Mouse (Mus musculus) adrenal gland, postnatal 0 days (tissue): ENCODE data around the gene Gm6793. TPM values are rescaled to one million over a fixed set of nuclear protein-coding genes. Genes with fewer than 3 reads are reported as not detected.

ENCODE experiments used
- polyA plus RNA-seq: library from polyadenylated mRNA; unstranded; fragments of >200 nt; fragmentation: Nextera tagmentation; extraction: Ambion mirVana; gene quantifications from 2 replicates; pipeline ENCODE4 v1.2.1, GENCODE M21; 2015

Gene Gm6793
- polyA plus RNA-seq: 0.17 and 0.22 TPM in 2 replicates

DNA sequence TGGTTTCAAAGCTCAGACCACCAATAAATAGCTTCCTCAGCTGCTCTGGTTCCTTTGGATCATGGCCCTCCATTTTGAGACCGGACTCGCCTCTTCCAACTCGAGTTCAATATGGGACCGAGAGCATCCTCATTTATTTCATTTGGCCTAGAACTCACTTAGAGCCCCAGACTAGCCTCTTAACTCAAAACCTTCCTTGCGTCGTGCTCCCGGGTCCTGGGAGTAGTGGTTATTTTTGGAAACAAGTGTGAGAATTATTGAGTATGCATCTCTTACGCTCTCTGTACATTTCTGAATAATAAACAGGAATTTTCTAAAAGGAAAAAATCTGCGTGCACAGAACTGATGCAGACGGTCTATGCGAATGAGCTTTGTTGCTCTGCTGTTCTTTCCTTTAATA is at the start of gene Gm6793:
TSS of gene Gm6793 (minus strand) at position 101 of the 400 bp plus-strand sequence.

DNA sequence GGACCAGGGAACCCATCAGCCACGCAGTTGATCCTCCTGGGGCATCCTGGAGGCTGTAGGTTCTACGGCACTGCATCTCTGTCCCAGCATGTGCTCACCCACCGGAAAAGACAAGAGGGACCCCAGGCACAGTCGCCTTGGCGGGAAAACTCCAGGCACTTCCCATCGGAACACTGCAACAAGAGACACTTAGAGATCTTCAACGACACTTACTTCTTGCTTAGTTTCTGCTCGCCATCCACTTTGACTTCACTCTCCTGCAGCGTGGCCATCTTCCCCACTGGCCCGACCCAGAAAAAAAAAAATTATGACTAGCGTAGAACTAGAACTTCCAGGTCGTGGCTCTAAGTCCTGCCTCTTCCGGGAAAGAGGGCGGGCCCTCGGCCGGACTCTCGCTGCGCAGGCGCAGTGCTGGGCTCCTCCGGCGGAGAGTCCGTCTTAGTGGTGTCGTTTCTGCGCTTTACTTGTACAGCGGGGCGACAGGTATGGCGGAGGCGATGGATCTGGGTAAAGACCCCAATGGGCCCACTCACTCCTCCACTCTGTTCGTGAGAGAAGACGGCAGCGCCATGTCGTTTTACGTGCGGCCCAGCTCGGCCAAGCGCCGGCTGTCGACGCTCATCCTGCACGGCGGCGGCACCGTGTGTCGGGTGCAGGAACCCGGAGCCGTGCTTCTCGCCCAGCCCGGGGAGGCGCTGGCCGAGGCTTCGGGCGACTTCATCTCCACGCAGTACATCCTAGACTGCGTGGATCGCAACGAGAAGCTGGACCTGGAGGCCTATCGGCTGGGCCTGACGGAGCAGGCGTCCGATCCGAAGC is 3.6 kb downstream of the Gm6793 start, which contains the start of the genes Kars and Terf2ip:
TSS of gene Kars (minus strand) at position 327 of the 819 bp plus-strand sequence.
TSS of gene Terf2ip (plus strand) at position 402 of the 819 bp plus-strand sequence.

DNA sequence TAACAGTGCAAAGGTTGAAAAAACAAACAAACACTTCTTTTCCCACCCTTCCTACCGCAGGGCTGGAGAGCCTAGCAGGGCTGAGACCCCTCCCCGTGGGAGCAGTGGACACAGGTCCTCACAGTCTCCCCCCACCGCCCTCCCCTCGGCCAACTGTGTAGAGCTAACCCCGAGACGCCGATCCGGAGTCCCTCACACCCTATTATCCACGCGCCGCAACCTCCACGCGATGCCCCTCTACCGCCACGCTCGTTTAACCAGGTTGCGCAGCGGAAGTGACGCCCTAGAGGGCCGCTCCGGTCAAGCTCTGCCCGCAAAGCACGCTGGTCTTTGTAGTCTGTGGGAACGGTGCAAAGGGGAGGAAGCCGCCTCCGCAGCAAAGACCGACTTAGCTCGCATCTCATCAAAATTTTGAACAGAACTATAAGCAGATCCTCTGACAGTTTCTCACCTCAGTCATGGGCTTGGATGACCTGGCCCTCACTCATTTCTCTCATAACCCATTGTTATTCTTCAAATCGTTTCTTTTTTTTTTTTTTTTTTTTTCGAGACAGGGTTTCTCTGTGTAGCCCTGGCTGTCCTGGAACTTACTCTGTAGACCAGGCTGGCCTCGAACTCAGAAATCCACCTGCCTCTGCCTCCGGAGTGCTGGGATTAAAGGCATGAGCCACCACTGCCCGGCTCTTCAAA is 22.7 kb downstream of the Gm6793 start, which contains the start of gene Adat1:
TSS of gene Adat1 (minus strand) at position 290 of the 690 bp plus-strand sequence.

Other genes with a start within 250 kb of the Gm6793 start
- gene Cfdp1, start 160.7 kb downstream of the Gm6793 start, polyA plus RNA-seq: 182 and 214 TPM in 2 replicates
- gene Tmem170, start 138.3 kb downstream of the Gm6793 start, polyA plus RNA-seq: 3.3 and 4.4 TPM in 2 replicates
- 0.27 and 0.39 TPM in 2 replicates for gene Chst5, start 104.6 kb downstream of the Gm6793 start, polyA plus RNA-seq
- 6.7 and 9.1 TPM in 2 replicates for gene Tmem231, start 81.2 kb downstream of the Gm6793 start, polyA plus RNA-seq
- 381 and 395 TPM in 2 replicates for gene Gabarapl2, start 74.3 kb downstream of the Gm6793 start, polyA plus RNA-seq
- gene Adat1, start 22.7 kb downstream of the Gm6793 start, polyA plus RNA-seq: 3.0 and 4.5 TPM in 2 replicates
- gene Kars, start 3.7 kb downstream of the Gm6793 start, polyA plus RNA-seq: 87.9 and 120 TPM in 2 replicates
- 19.6 and 22.8 TPM in 2 replicates for gene Terf2ip, start 3.6 kb downstream of the Gm6793 start, polyA plus RNA-seq